Mouse (Mus musculus) cerebellum, adult 2 months (tissue): ENCODE results near the gene Pah.

Experiments used
- CTCF ChIP-seq: fragments of 200-500 bp; IDR thresholded peaks from 2 replicates; pipeline ENCODE4 v1.5.1; 2011; ENCODE audit warnings: low read depth, mild to moderate bottlenecking, control low read depth, low read length, moderate library complexity, borderline replicate concordance; ENCODE audit not compliant: insufficient read depth
- POLR2A ChIP-seq: fragments of 200-500 bp; IDR thresholded peaks from 2 replicates; pipeline ENCODE4 v1.6.1; 2011; ENCODE audit warnings: low read length, control low read depth, borderline replicate concordance; ENCODE audit not compliant: insufficient read depth

- TF ChIP-seq POLR2A = no peak
- TF ChIP-seq CTCF = no peak
Measured at GRCm38 (mm10) chr10:87477895-87478294, 43.7 kb upstream of the Pah start.
